Mouse (Mus musculus): ENCODE measurements at regions not wholly inside any gene's neighbourhood (a gene's known extent, or its start where the extent isn't known, plus 50 kb on each side); places are given as distances from the start of the nearest gene placed in this dataset.

DNA sequence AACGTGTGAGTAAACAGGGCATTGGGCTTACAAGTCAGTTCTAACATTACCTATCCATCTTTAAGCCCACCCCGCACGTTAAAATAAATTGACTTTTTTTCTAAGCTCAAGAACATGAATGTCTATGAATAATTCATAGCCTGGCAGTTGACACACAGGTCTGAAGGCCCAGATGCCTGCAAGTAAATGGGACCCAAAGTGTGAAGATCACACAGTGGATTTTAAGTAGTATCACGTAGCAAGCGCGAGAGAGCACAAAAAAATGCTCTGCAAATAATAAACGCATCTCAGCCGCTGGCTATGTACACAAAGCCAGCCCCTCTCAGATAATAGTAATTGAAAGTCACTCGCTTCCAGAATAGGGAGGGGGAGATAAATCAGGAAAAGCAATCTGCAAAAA is 410.1 kb upstream of the Gm6657 start:
- 76% methylated on average over 9 of the region's 9 CpGs for WGBS
- H3K4me3 ChIP-seq (replicated peaks; ENCODE audit: extremely low read depth, low read depth, low read length), result no peak overlapping the region
- TF ChIP-seq POLR2A (IDR thresholded peaks at IDR 0.05; ENCODE audit: borderline replicate concordance, extremely low read depth, low read depth, low read length), result no peak
- H3K4me1 ChIP-seq (ENCODE audit: control insufficient read depth, insufficient read depth, low read length), result no peaks in the 10 kb centered on the region
- no peak for DNase-seq

- no peak for TF ChIP-seq CTCF (IDR thresholded peaks at IDR 0.05; ENCODE audit: insufficient read depth, low read length)
- no peak for TF ChIP-seq POLR2A (IDR thresholded peaks at IDR 0.05; ENCODE audit: borderline replicate concordance, extremely low read depth, low read depth, low read length)
- no peaks in the 10 kb centered on the region for H3K4me1 ChIP-seq (ENCODE audit: control insufficient read depth, insufficient read depth, low read length)
- no peak for DNase-seq
- WGBS, result 80% methylated on average over 6 of the region's 6 CpGs
- no peak overlapping the region for H3K4me3 ChIP-seq (replicated peaks; ENCODE audit: extremely low read depth, low read depth, low read length)
Observed at GRCm38 (mm10) chr12:77785647-77786046, 408.4 kb upstream of the Gm6657 start.

DNA sequence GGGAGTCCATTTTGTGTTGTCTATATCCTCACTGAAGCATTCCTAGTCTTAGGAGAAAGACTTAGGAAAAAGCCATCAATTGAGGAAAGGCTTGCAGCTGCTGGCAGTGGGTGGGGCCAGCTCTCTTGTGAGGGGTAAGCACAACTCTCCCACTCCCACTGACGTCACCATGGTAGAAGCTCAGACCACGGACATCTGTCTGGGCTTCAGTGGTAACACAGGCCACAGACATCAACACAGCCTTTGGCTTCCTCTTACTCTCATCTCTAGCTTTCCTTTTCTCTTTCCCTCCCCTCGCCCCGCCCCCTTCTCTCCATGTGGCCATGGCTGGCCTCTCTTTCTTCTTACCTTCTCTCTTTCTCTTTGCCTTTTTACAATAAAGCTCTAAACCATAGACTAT is 407.4 kb upstream of the Gm6657 start:
- TF ChIP-seq POLR2A (IDR thresholded peaks at IDR 0.05; ENCODE audit: borderline replicate concordance, extremely low read depth, low read depth, low read length), result no peak
- TF ChIP-seq CTCF (IDR thresholded peaks at IDR 0.05; ENCODE audit: insufficient read depth, low read length), result no peak
- Histone ChIP-seq H3K4me1 (ENCODE audit: control insufficient read depth, insufficient read depth, low read length) (no peaks in the 10 kb centered on the region), H3K4me3 (replicated peaks; ENCODE audit: extremely low read depth, low read depth, low read length) (no peak overlapping the region)
- no peak for DNase-seq
- 62% methylated on average over 4 of the region's 4 CpGs for WGBS

- no peaks in the 10 kb centered on the region for H3K4me1 ChIP-seq (ENCODE audit: control insufficient read depth, insufficient read depth, low read length)
- DNase-seq, result no peak
- 40% methylated on average over 2 of the region's 2 CpGs for WGBS
- TF ChIP-seq CTCF (IDR thresholded peaks at IDR 0.05; ENCODE audit: insufficient read depth, low read length) (no peak), POLR2A (IDR thresholded peaks at IDR 0.05; ENCODE audit: borderline replicate concordance, extremely low read depth, low read depth, low read length) (no peak)
- no peak overlapping the region for H3K4me3 ChIP-seq (replicated peaks; ENCODE audit: extremely low read depth, low read depth, low read length)
Observed at GRCm38 (mm10) chr12:77788273-77788672, 405.8 kb upstream of the Gm6657 start.

DNA sequence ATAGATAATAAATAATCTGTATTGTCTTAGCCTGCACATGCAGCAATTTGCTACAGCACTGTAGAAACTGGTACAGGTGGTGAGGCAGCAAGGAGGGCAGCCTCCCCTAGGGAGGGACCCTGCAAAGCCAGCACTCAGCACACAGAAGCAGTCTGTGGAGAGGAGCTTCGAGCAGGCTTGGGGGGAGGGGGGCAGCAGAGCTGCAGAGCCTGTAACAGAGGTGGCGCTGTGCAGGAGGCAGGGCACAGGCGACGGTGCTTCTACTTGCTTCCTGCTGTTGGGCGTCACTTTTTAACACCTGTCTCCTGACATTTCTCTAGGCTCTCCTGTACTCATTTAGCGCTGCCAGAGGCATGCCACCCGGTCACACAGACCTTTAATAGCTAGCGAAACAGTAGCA is 404.6 kb upstream of the Gm6657 start:
- no peak for DNase-seq
- H3K4me1 ChIP-seq (ENCODE audit: control insufficient read depth, insufficient read depth, low read length), result no peaks in the 10 kb centered on the region
- no peak overlapping the region for H3K4me3 ChIP-seq (replicated peaks; ENCODE audit: extremely low read depth, low read depth, low read length)
- 25% methylated on average over 8 of the region's 8 CpGs for WGBS
- no peak for TF ChIP-seq CTCF (IDR thresholded peaks at IDR 0.05; ENCODE audit: insufficient read depth, low read length)
- no peak for TF ChIP-seq POLR2A (IDR thresholded peaks at IDR 0.05; ENCODE audit: borderline replicate concordance, extremely low read depth, low read depth, low read length)

DNA sequence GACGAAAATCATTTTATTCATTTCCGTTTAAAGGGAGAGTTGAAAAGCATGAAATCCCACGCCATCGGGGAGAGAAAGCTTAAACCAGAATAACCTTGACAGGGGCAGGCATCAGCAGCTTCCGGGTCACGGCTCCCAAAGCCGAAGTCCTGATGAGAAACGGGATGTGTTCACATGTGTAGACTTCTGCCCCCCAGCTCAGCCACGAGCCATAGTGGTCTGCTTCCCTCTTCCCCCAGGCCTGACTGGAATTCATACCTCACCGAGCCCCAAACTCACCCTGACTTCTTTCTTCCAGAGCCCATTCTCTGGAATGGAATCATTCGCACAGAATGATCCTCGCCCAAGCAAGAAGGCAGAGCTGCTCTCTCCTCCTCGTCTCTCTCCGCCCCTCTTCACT is 404.2 kb upstream of the Gm6657 start:
- TF ChIP-seq POLR2A (IDR thresholded peaks at IDR 0.05; ENCODE audit: borderline replicate concordance, extremely low read depth, low read depth, low read length) (no peak), CTCF (IDR thresholded peaks at IDR 0.05; ENCODE audit: insufficient read depth, low read length) (no peak)
- 38% methylated on average over 14 of the region's 14 CpGs for WGBS
- no peak for DNase-seq
- no peak overlapping the region for H3K4me3 ChIP-seq (replicated peaks; ENCODE audit: extremely low read depth, low read depth, low read length)
- no peaks in the 10 kb centered on the region for H3K4me1 ChIP-seq (ENCODE audit: control insufficient read depth, insufficient read depth, low read length)

DNA sequence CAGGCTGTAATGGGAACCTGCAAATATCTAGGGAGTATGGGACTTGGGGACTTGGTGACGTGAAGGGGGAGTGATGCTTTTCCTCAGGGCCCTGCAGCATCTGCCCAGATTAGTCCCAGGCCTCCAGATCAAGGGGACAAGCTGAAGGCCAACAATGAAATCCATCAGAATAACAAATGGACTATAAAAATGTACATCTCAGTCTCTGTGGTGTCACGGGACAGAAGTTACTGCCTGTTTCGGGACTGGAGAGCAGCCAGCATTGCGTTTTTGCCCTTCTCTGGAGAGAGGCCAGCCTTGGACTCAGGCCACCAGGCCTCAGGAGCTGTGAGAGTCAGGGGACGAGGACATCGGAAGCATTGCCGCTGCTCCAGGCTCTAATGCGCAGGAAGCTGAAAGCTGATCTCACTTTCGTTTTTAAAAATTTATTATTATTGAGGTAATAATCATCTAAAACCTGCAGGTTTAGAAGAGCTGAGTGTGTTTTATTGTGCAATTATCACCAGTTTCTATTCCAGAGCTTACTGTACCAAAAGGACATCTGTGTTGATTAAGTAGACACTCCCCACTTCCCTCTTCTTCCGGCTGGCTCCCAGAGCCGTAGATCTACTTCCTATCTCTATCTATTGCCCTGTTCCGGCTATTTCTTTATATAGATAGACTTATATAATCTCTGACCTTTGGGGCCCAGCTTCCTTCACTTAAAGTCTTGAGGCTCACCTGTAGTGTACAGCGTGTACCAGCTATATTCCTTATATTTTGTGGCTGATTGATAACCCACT is 403.0 kb upstream of the Gm6657 start:
- TF ChIP-seq POLR2A (IDR thresholded peaks at IDR 0.05; ENCODE audit: borderline replicate concordance, extremely low read depth, low read depth, low read length) (no peak), CTCF (IDR thresholded peaks at IDR 0.05; ENCODE audit: insufficient read depth, low read length) (no peak)
- 45% methylated on average over 13 of the region's 13 CpGs for WGBS
- Histone ChIP-seq H3K4me3 (replicated peaks; ENCODE audit: extremely low read depth, low read depth, low read length) (no peak overlapping the region), H3K4me1 (ENCODE audit: control insufficient read depth, insufficient read depth, low read length) (no peaks in the 10 kb centered on the region)
- peak; percentile 6 for DNase-seq

GRCm38 (mm10) chr12:77798516-77798915 is 395.5 kb upstream of the Gm6657 start:
- TF ChIP-seq CTCF (IDR thresholded peaks at IDR 0.05; ENCODE audit: insufficient read depth, low read length) (no peak), POLR2A (IDR thresholded peaks at IDR 0.05; ENCODE audit: borderline replicate concordance, extremely low read depth, low read depth, low read length) (no peak)
- Histone ChIP-seq H3K4me1 (ENCODE audit: control insufficient read depth, insufficient read depth, low read length) (no peaks in the 10 kb centered on the region), H3K4me3 (replicated peaks; ENCODE audit: extremely low read depth, low read depth, low read length) (no peak overlapping the region)
- WGBS, result 90% methylated on average over 4 of the region's 4 CpGs
- no peak for DNase-seq

GRCm38 (mm10) chr12:77799134-77799770 is 394.8 kb upstream of the Gm6657 start:
- no peak for DNase-seq
- Histone ChIP-seq H3K4me1 (ENCODE audit: control insufficient read depth, insufficient read depth, low read length) (no peaks in the 10 kb centered on the region), H3K4me3 (replicated peaks; ENCODE audit: extremely low read depth, low read depth, low read length) (no peak overlapping the region)
- 66% methylated on average over 12 of the region's 12 CpGs for WGBS
- TF ChIP-seq POLR2A (IDR thresholded peaks at IDR 0.05; ENCODE audit: borderline replicate concordance, extremely low read depth, low read depth, low read length) (no peak), CTCF (IDR thresholded peaks at IDR 0.05; ENCODE audit: insufficient read depth, low read length) (no peak)

DNA sequence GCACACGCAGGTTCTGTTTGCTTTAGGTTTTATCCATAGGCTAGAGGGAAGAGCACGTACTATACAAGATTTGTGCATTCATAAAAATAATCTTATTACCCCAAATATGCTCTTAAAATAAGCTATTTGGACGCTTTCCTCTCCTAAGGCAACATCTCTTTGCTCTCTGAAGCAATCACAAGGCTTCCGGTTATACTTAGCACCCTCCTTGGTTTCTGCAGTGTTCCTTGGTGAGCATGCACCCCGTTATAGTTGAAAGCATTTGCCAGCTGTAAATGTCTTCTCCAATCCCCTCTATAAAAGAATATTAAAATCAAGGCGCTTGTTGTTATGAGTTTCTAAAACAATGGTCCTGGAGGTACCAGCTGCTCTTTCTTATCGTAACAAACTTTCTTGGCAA is 386.4 kb upstream of the Gm6657 start:
- WGBS, result 82% methylated on average over 7 of the region's 7 CpGs
- no peak for DNase-seq
- TF ChIP-seq CTCF (IDR thresholded peaks at IDR 0.05; ENCODE audit: insufficient read depth, low read length) (no peak), POLR2A (IDR thresholded peaks at IDR 0.05; ENCODE audit: borderline replicate concordance, extremely low read depth, low read depth, low read length) (no peak)

More for the DNA sequence above, 386.4 kb upstream of the Gm6657 start:
- Histone ChIP-seq H3K4me3 (replicated peaks; ENCODE audit: extremely low read depth, low read depth, low read length) (no peak overlapping the region), H3K4me1 (ENCODE audit: control insufficient read depth, insufficient read depth, low read length) (no peaks in the 10 kb centered on the region)

All from lung, adult 2 months (tissue).